Mouse (Mus musculus) kidney, postnatal 0 days (tissue): ENCODE data around the gene Dcst2. TPM values are rescaled to one million over a fixed set of nuclear protein-coding genes. Genes with fewer than 3 reads are reported as not detected.

Source experiments
- ATAC-seq: fragments of 200-750 bp; cut with Nextera tagmentation; replicated peaks from 2 replicates; pipeline ENCODE4 v1.8.0; 2017; ENCODE audit warnings: low read depth, moderate number of reproducible peaks, moderate TSS enrichment, moderate library complexity; ENCODE audit not compliant: low FRiP score
- DNase-seq: peaks from one replicate; pipeline ENCODE4 v3.0.0-alpha.2; 2016; ENCODE audit warnings: low spot score
- H3K27ac ChIP-seq: fragments of 300-500 bp; sonication (generic); 2 replicates; pipeline ENCODE4 v1.5.1; 2014; ENCODE audit warnings: mild to moderate bottlenecking
- H3K27me3 ChIP-seq: fragments of 300-500 bp; sonication (generic); 2 replicates; pipeline ENCODE4 v1.6.1; 2014; ENCODE audit warnings: low read length, mixed read lengths; ENCODE audit not compliant: insufficient read depth
- H3K36me3 ChIP-seq: fragments of 300-500 bp; sonication (generic); 2 replicates; pipeline ENCODE4 v1.6.1; 2014; ENCODE audit warnings: low read length, mixed read lengths; ENCODE audit not compliant: insufficient read depth
- H3K4me1 ChIP-seq: fragments of 300-500 bp; sonication (generic); replicated peaks from 2 replicates; pipeline ENCODE4 v1.6.1; 2014; ENCODE audit warnings: antibody characterized with exemption, low read length, mixed read lengths; ENCODE audit not compliant: insufficient read depth
- H3K4me2 ChIP-seq: fragments of 300-500 bp; sonication (generic); 2 replicates; pipeline ENCODE4 v1.6.1; 2014; ENCODE audit warnings: mild to moderate bottlenecking, low read length, moderate library complexity, mixed read lengths
- H3K4me3 ChIP-seq: fragments of 300-500 bp; sonication (generic); replicated peaks from 2 replicates; pipeline ENCODE4 v1.5.1; 2014; ENCODE audit warnings: low read depth, low read length
- H3K9ac ChIP-seq: fragments of 300-500 bp; sonication (generic); 2 replicates; pipeline ENCODE4 v1.6.1; 2014; ENCODE audit warnings: low read depth, low read length
- H3K9me3 ChIP-seq: fragments of 300-500 bp; sonication (generic); replicated peaks from 2 replicates; pipeline ENCODE4 v1.6.1; 2016; ENCODE audit warnings: low read length, inconsistent platforms, mixed read lengths
- CTCF ChIP-seq: IDR thresholded peaks from 2 replicates; pipeline ENCODE4 v1.5.1; 2016; ENCODE audit warnings: antibody characterized with exemption, low read depth, mild to moderate bottlenecking, moderate library complexity
- WGBS: fragments of 180-500 bp; shearing (Covaris S2); extraction: QIAGEN DNeasy Blood & Tissue Kit; methylation state at CpG from one replicate; pipeline ENCODE4 v1.1.7; 2014; 5-methylcytosine and 5-hydroxymethylcytosine counted together
- polyA plus RNA-seq: library from polyadenylated mRNA; unstranded; fragments of >200 nt; fragmentation: Nextera tagmentation; extraction: Ambion mirVana; gene quantifications from 2 replicates; pipeline ENCODE4 v1.2.1, GENCODE M21; 2015

The Dcst2 gene
- polyA plus RNA-seq, 1 experiment from 2014 or later, result 0.62 TPM

DNA sequence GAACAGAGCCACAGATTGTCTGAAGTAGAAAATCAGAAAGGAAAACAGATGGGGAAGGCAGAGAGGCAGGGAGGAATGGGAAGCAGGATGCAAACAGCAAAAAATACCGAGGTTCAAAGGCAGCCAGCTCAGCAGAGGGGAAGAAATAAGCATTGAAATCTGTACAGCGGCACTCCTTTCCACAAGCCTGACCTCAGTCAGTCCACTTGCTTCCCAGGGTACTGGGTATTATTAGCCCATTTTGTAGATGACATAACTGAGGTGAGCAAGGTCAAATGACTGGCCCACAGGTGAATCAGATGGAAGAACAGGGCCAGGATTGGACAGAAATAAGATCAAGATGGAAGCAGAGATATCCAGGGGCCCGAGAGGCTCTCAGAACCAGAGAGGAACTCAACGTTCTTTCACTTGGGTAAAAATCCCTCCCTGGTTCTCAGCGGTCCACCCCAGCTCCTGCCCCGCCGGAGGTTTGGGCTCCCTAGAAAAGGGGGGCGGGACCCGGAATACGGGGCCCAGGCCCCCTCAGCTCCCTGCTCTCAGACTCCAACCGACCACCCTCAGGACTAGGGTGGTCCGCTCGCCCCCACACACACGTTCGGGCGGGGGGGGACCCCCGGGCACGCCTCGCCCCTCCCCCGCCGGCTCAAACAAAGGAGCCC, 24.6 kb upstream of the Dcst2 start:
- ATAC-seq (peak; percentile 26), DNase-seq (peak; percentile 40)
- Histone ChIP-seq H3K4me3 (peak overlapping the region; percentile 92), H3K4me2 (peak overlapping the region; percentile 89), H3K9ac (peak overlapping the region; percentile 93), H3K4me1 (peaks cover 5% of the 10 kb centered on the region), H3K27ac (peak overlapping the region; percentile 84), H3K36me3 (peaks cover 12% of the 10 kb centered on the region; the same call in 1 of the 2 replicates), H3K27me3 (no peaks in the 10 kb centered on the region), H3K9me3 (no peaks in the 10 kb centered on the region)
- 1% methylated on average over 19 of the region's 21 CpGs for WGBS
- TF ChIP-seq CTCF, result no peak

GRCm38 (mm10) chr3:89337721-89338578, 23.8 kb upstream of the Dcst2 start, which contains the start of gene Efna4:
Gene Efna4, minus strand, starts transcription at chr3:89338028.
- Histone ChIP-seq H3K4me1 (peaks cover 5% of the 10 kb centered on the region), H3K4me2 (peak within 1 kb of the TSS; percentile 89), H3K9me3 (no peaks in the 10 kb centered on the region), H3K27ac (peak within 1 kb of the TSS; percentile 84), H3K27me3 (no peaks in the 10 kb centered on the region), H3K4me3 (peak within 1 kb of the TSS; percentile 92), H3K9ac (peak within 1 kb of the TSS; percentile 93), H3K36me3 (peaks cover 12% of the 10 kb centered on the region; the same call in 1 of the 2 replicates)
- peak; percentile 95 for DNase-seq
- WGBS, result under 1% methylated on average over 44 of the region's 44 CpGs
- TF ChIP-seq CTCF, result no peak
- ATAC-seq, result peak; percentile 76

DNA sequence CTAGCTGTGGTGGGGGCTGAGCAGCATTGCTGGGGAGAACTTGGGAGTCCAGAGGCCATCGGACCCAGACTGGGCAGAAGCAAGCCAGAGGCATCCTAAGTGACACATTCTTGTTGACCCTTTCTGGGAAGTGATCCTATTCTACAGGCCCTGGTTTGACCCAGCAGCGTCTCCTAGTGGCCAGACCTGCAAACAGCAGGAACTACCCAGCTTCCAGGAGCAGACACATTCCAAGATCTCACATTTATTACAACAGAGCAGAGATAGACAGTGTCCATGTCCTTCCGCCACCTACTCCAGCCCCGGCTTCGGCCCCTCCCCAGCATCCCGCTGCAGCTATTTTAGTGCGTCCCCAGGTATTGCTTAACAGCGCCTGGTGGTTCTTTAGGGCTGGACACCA, 22.4 kb upstream of the Dcst2 start:
- peaks cover 14% of the 10 kb centered on the region for H3K36me3 ChIP-seq
- H3K27me3 ChIP-seq, result no peaks in the 10 kb centered on the region
- DNase-seq, result peak; percentile 87
- WGBS, result 30% methylated on average over 8 of the region's 8 CpGs
- H3K4me3 ChIP-seq, result no peak overlapping the region
- TF ChIP-seq CTCF, result peak; percentile 96
- no peak overlapping the region for H3K9ac ChIP-seq
- no peak overlapping the region for H3K27ac ChIP-seq
- no peak overlapping the region for H3K4me2 ChIP-seq
- H3K9me3 ChIP-seq, result no peaks in the 10 kb centered on the region
- no peak for ATAC-seq
- H3K4me1 ChIP-seq, result peaks cover 5% of the 10 kb centered on the region

GRCm38 (mm10) chr3:89340465-89340864, 21.3 kb upstream of the Dcst2 start:
- Histone ChIP-seq H3K27ac (no peak overlapping the region), H3K4me1 (peaks cover 5% of the 10 kb centered on the region), H3K9me3 (no peaks in the 10 kb centered on the region), H3K27me3 (no peaks in the 10 kb centered on the region), H3K4me3 (no peak overlapping the region), H3K4me2 (peak overlapping the region; percentile 50), H3K9ac (no peak overlapping the region), H3K36me3 (peaks cover 16% of the 10 kb centered on the region)
- no peak for ATAC-seq
- peak; percentile 97 for TF ChIP-seq CTCF
- 4% methylated on average over 11 of the region's 11 CpGs for WGBS
- DNase-seq, result peak; percentile 78

- DNase-seq, result no peak
- Histone ChIP-seq H3K4me2 (no peak overlapping the region), H3K4me3 (no peak overlapping the region), H3K36me3 (peaks cover 17% of the 10 kb centered on the region), H3K27me3 (no peaks in the 10 kb centered on the region), H3K9me3 (no peaks in the 10 kb centered on the region), H3K4me1 (peaks cover 5% of the 10 kb centered on the region), H3K9ac (no peak overlapping the region), H3K27ac (no peak overlapping the region)
- 88% methylated on average over 4 of the region's 4 CpGs for WGBS
- no peak for ATAC-seq
- TF ChIP-seq CTCF, result no peak
These were observed 20.0 kb upstream of the Dcst2 start for GRCm38 (mm10) chr3:89341794-89342193.

DNA sequence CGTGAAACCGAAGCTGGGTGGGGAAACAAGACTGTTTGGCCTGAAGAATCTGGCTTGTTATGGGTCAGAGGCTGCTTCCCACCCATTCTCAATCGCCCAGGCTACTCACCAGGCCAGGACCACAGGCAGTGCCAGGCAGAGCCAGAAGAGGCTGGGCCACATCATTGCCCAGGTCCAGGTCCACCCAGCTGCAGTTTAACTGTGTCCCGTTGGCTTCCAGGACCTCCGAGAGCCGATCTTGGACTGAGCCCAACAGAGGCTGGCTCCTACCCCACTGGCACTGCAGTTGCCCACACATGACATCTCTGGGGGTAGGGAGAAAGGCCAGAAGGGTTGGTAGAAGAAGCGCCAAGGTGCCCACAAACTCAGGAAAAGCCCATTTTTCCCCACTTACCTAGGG, 18.5 kb upstream of the Dcst2 start:
- Histone ChIP-seq H3K27me3 (no peaks in the 10 kb centered on the region), H3K4me3 (no peak overlapping the region), H3K9ac (no peak overlapping the region), H3K36me3 (peaks cover 17% of the 10 kb centered on the region), H3K9me3 (no peaks in the 10 kb centered on the region), H3K4me2 (no peak overlapping the region), H3K27ac (no peak overlapping the region), H3K4me1 (peaks cover 2% of the 10 kb centered on the region)
- TF ChIP-seq CTCF, result no peak
- ATAC-seq (no peak), DNase-seq (no peak)
- 82% methylated on average over 7 of the region's 7 CpGs for WGBS
